Mouse (Mus musculus): Measurements from ENCODE around the gene Tjp2. TPM values are rescaled to one million over a fixed set of nuclear protein-coding genes. Genes with fewer than 3 reads are reported as not detected.

Gene Tjp2
- polyA plus RNA-seq, 1 experiment from 2014 or later, result 31.0 TPM

- peak; percentile 25; the same call in 1 of the 2 replicates for ATAC-seq (ENCODE audit: low FRiP score, low TSS enrichment)
- 0 out of 2 replicates have a peak, but pooled peaks cover 3% of the 10 kb centered on the region for H3K9me3 ChIP-seq (ENCODE audit: low read length)
- H3K27me3 ChIP-seq (ENCODE audit: insufficient read depth, low read length), result no peaks in the 10 kb centered on the region
- H3K4me3 ChIP-seq (ENCODE audit: low read length), result no peak overlapping the region
- H3K9ac ChIP-seq (replicated peaks; ENCODE audit: low read length), result no peak overlapping the region
- 31% methylated on average over 7 of the region's 7 CpGs for WGBS
- no peaks in the 10 kb centered on the region for H3K36me3 ChIP-seq (ENCODE audit: insufficient read depth, low read length)
- H3K4me2 ChIP-seq (replicated peaks; ENCODE audit: low read depth, low read length), result no peak overlapping the region
- no peak overlapping the region for H3K27ac ChIP-seq (ENCODE audit: low read length)
- H3K4me1 ChIP-seq (ENCODE audit: insufficient read depth, low read length), result peaks cover 11% of the 10 kb centered on the region; the same call in 1 of the 2 replicates
Measured at GRCm38 (mm10) chr19:24213299-24213698, 11.5 kb downstream of the Tjp2 start.

- WGBS, result 79% methylated on average over 12 of the region's 12 CpGs
- Histone ChIP-seq H3K9ac (replicated peaks; ENCODE audit: low read length) (no peak overlapping the region), H3K4me1 (ENCODE audit: insufficient read depth, low read length) (peaks cover 11% of the 10 kb centered on the region; the same call in 1 of the 2 replicates), H3K4me3 (ENCODE audit: low read length) (no peak overlapping the region), H3K9me3 (ENCODE audit: low read length) (no peaks in the 10 kb centered on the region), H3K27me3 (ENCODE audit: insufficient read depth, low read length) (no peaks in the 10 kb centered on the region), H3K36me3 (ENCODE audit: insufficient read depth, low read length) (no peaks in the 10 kb centered on the region), H3K27ac (ENCODE audit: low read length) (no peak overlapping the region), H3K4me2 (replicated peaks; ENCODE audit: low read depth, low read length) (no peak overlapping the region)
- ATAC-seq (ENCODE audit: low FRiP score, low TSS enrichment), result no peak
Measured at GRCm38 (mm10) chr19:24212552-24213249, 12.1 kb downstream of the Tjp2 start.

- Histone ChIP-seq H3K27ac (ENCODE audit: low read length) (no peak overlapping the region), H3K36me3 (ENCODE audit: insufficient read depth, low read length) (no peaks in the 10 kb centered on the region), H3K9me3 (ENCODE audit: low read length) (no peaks in the 10 kb centered on the region), H3K4me2 (replicated peaks; ENCODE audit: low read depth, low read length) (no peak overlapping the region), H3K4me1 (ENCODE audit: insufficient read depth, low read length) (peaks cover 11% of the 10 kb centered on the region; the same call in 1 of the 2 replicates), H3K9ac (replicated peaks; ENCODE audit: low read length) (no peak overlapping the region), H3K27me3 (ENCODE audit: insufficient read depth, low read length) (no peaks in the 10 kb centered on the region), H3K4me3 (ENCODE audit: low read length) (no peak overlapping the region)
- WGBS, result 64% methylated on average over 10 of the region's 10 CpGs
- ATAC-seq (ENCODE audit: low FRiP score, low TSS enrichment), result 0 out of 2 replicates have a peak, but pooled peaks have one; percentile 10
Measured at GRCm38 (mm10) chr19:24211168-24211567, 13.7 kb downstream of the Tjp2 start.

GRCm38 (mm10) chr19:24209516-24209915 is 15.3 kb downstream of the Tjp2 start:
- Histone ChIP-seq H3K9ac (replicated peaks; ENCODE audit: low read length) (no peak overlapping the region), H3K36me3 (ENCODE audit: insufficient read depth, low read length) (no peaks in the 10 kb centered on the region), H3K27ac (ENCODE audit: low read length) (no peak overlapping the region), H3K4me2 (replicated peaks; ENCODE audit: low read depth, low read length) (no peak overlapping the region), H3K4me3 (ENCODE audit: low read length) (no peak overlapping the region), H3K27me3 (ENCODE audit: insufficient read depth, low read length) (no peaks in the 10 kb centered on the region), H3K9me3 (ENCODE audit: low read length) (no peaks in the 10 kb centered on the region), H3K4me1 (ENCODE audit: insufficient read depth, low read length) (peaks cover 7% of the 10 kb centered on the region; the same call in 1 of the 2 replicates)
- WGBS, result 95% methylated on average over 15 of the region's 15 CpGs
- ATAC-seq (ENCODE audit: low FRiP score, low TSS enrichment), result no peak

GRCm38 (mm10) chr19:24207967-24208366 is 16.9 kb downstream of the Tjp2 start:
- Histone ChIP-seq H3K36me3 (ENCODE audit: insufficient read depth, low read length) (no peaks in the 10 kb centered on the region), H3K9me3 (ENCODE audit: low read length) (no peaks in the 10 kb centered on the region), H3K4me2 (replicated peaks; ENCODE audit: low read depth, low read length) (no peak overlapping the region), H3K9ac (replicated peaks; ENCODE audit: low read length) (no peak overlapping the region), H3K27me3 (ENCODE audit: insufficient read depth, low read length) (no peaks in the 10 kb centered on the region), H3K4me3 (ENCODE audit: low read length) (no peak overlapping the region), H3K4me1 (ENCODE audit: insufficient read depth, low read length) (peaks cover 3% of the 10 kb centered on the region; the same call in 1 of the 2 replicates), H3K27ac (ENCODE audit: low read length) (no peak overlapping the region)
- ATAC-seq (ENCODE audit: low FRiP score, low TSS enrichment), result no peak
- WGBS, result 81% methylated on average over 1 of the region's 1 CpGs

- 48% methylated on average over 1 of the region's 1 CpGs for WGBS
- Histone ChIP-seq H3K9me3 (ENCODE audit: low read length) (no peaks in the 10 kb centered on the region), H3K27me3 (ENCODE audit: insufficient read depth, low read length) (no peaks in the 10 kb centered on the region), H3K9ac (replicated peaks; ENCODE audit: low read length) (no peak overlapping the region), H3K4me1 (ENCODE audit: insufficient read depth, low read length) (no peaks in the 10 kb centered on the region), H3K27ac (ENCODE audit: low read length) (no peak overlapping the region), H3K36me3 (ENCODE audit: insufficient read depth, low read length) (no peaks in the 10 kb centered on the region), H3K4me2 (replicated peaks; ENCODE audit: low read depth, low read length) (no peak overlapping the region), H3K4me3 (ENCODE audit: low read length) (no peak overlapping the region)
- ATAC-seq (ENCODE audit: low FRiP score, low TSS enrichment), result no peak
Measured at GRCm38 (mm10) chr19:24205001-24205400, 19.8 kb downstream of the Tjp2 start.

GRCm38 (mm10) chr19:24201848-24202247 is 23.0 kb downstream of the Tjp2 start:
- Histone ChIP-seq H3K27me3 (ENCODE audit: insufficient read depth, low read length) (no peaks in the 10 kb centered on the region), H3K4me2 (replicated peaks; ENCODE audit: low read depth, low read length) (no peak overlapping the region), H3K9ac (replicated peaks; ENCODE audit: low read length) (no peak overlapping the region), H3K27ac (ENCODE audit: low read length) (no peak overlapping the region), H3K36me3 (ENCODE audit: insufficient read depth, low read length) (no peaks in the 10 kb centered on the region), H3K4me1 (ENCODE audit: insufficient read depth, low read length) (no peaks in the 10 kb centered on the region), H3K4me3 (ENCODE audit: low read length) (no peak overlapping the region), H3K9me3 (ENCODE audit: low read length) (no peaks in the 10 kb centered on the region)
- 82% methylated on average over 4 of the region's 5 CpGs for WGBS
- no peak for ATAC-seq (ENCODE audit: low FRiP score, low TSS enrichment)

- no peaks in the 10 kb centered on the region for H3K9me3 ChIP-seq (ENCODE audit: low read length)
- H3K27me3 ChIP-seq (ENCODE audit: insufficient read depth, low read length), result no peaks in the 10 kb centered on the region
- no peak for ATAC-seq (ENCODE audit: low FRiP score, low TSS enrichment)
- WGBS, result 58% methylated on average over 12 of the region's 12 CpGs
- no peak overlapping the region for H3K4me2 ChIP-seq (replicated peaks; ENCODE audit: low read depth, low read length)
- peaks cover 2% of the 10 kb centered on the region; the same call in 1 of the 2 replicates for H3K4me1 ChIP-seq (ENCODE audit: insufficient read depth, low read length)
- no peak overlapping the region for H3K27ac ChIP-seq (ENCODE audit: low read length)
- H3K9ac ChIP-seq (replicated peaks; ENCODE audit: low read length), result no peak overlapping the region
- H3K4me3 ChIP-seq (ENCODE audit: low read length), result no peak overlapping the region
- no peaks in the 10 kb centered on the region for H3K36me3 ChIP-seq (ENCODE audit: insufficient read depth, low read length)
Measured at GRCm38 (mm10) chr19:24200566-24200965, 24.3 kb downstream of the Tjp2 start.

GRCm38 (mm10) chr19:24198676-24199303 is 26.0 kb downstream of the Tjp2 start:
- Histone ChIP-seq H3K36me3 (ENCODE audit: insufficient read depth, low read length) (no peaks in the 10 kb centered on the region), H3K4me3 (ENCODE audit: low read length) (no peak overlapping the region), H3K27ac (ENCODE audit: low read length) (no peak overlapping the region), H3K4me1 (ENCODE audit: insufficient read depth, low read length) (peaks cover 2% of the 10 kb centered on the region; the same call in 1 of the 2 replicates), H3K9ac (replicated peaks; ENCODE audit: low read length) (no peak overlapping the region), H3K9me3 (ENCODE audit: low read length) (peaks cover 6% of the 10 kb centered on the region; the same call in 1 of the 2 replicates), H3K4me2 (replicated peaks; ENCODE audit: low read depth, low read length) (no peak overlapping the region), H3K27me3 (ENCODE audit: insufficient read depth, low read length) (no peaks in the 10 kb centered on the region)
- WGBS, result 69% methylated on average over 11 of the region's 11 CpGs
- ATAC-seq (ENCODE audit: low FRiP score, low TSS enrichment), result no peak

GRCm38 (mm10) chr19:24197338-24197737 is 27.5 kb downstream of the Tjp2 start:
- no peak overlapping the region for H3K4me2 ChIP-seq (replicated peaks; ENCODE audit: low read depth, low read length)
- H3K9me3 ChIP-seq (ENCODE audit: low read length), result peaks cover 6% of the 10 kb centered on the region
- peaks cover 2% of the 10 kb centered on the region; the same call in 1 of the 2 replicates for H3K4me1 ChIP-seq (ENCODE audit: insufficient read depth, low read length)
- no peak overlapping the region for H3K4me3 ChIP-seq (ENCODE audit: low read length)
- WGBS, result 73% methylated on average over 3 of the region's 3 CpGs
- ATAC-seq (ENCODE audit: low FRiP score, low TSS enrichment), result no peak
- H3K27ac ChIP-seq (ENCODE audit: low read length), result no peak overlapping the region
- 0 out of 2 replicates have a peak, but pooled peaks cover 2% of the 10 kb centered on the region for H3K36me3 ChIP-seq (ENCODE audit: insufficient read depth, low read length)
- H3K27me3 ChIP-seq (ENCODE audit: insufficient read depth, low read length), result no peaks in the 10 kb centered on the region
- H3K9ac ChIP-seq (replicated peaks; ENCODE audit: low read length), result no peak overlapping the region
